Mouse (Mus musculus) CH12F3 (cell line): Measurements from ENCODE around the gene Dab1.

Experiments
- in situ Hi-C: fragments of 300-500 bp; cut with MboI; formaldehyde crosslinking; loops from 2 replicates; pipeline ENCODE4 v1.14.3; 2020; ENCODE audit warnings: low sequenced_read_pairs

The Dab1 gene

DNA sequence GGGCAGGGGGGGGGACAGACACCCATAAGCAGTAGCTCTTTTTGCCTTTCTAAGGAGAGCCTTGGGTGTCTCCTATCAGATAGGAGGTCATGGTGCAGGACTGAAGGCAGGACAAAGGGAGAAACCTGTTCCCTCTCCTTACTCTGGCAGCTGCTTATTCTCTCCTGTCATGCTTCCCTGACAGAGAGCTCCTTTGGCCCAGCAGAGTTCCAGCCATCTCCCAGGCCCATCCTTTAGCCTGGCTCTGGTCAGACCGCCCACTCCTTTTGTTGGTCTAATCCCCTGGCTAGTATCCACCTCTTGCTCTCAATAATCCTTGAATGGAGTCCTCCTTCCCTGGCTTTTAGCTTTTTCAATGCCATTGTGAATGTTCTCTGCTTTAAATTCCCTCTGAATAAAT lies 878.1 kb downstream of the Dab1 start:
- in situ Hi-C loops, result no loop called here

DNA sequence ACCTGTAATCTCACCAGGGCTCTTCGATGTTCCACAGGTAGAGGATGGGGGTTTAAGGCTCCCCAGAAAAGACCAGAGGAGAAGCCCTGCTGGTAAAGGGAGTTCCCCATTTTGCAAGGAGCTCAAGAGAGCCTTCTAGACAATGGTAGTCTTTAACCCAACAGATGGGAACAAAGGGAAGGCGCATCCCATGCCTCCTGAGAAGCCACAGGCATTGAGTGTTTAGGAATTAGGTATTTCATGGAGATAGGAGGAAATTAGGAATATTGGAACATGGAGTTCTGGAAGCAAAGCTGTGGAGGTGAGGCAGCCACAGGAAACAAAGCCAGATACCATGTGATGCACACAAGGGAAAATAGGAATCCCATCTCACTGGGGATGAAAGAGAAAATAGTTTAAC lies 881.0 kb downstream of the Dab1 start:
- in situ Hi-C loops, result no loop called here

DNA sequence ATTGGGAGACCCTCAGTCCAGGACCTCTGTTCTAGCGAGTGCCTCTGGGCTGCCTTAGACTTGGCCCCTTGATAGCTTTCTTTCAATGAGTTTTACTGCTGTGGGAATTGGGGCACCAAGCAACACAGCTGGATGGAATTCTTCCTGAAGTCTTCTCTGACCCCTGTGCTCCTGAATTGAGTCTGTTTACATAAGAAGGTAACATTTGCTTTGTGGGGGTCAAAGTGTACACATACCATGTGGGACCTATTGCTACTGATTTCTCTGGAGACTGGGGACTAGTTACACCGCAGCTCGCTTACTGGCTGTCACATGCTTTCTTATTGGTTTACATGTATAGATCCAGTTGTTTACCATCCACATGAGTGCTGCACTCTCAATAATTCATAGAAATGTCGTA lies 881.5 kb downstream of the Dab1 start:
- in situ Hi-C loops, result no loop called here

DNA sequence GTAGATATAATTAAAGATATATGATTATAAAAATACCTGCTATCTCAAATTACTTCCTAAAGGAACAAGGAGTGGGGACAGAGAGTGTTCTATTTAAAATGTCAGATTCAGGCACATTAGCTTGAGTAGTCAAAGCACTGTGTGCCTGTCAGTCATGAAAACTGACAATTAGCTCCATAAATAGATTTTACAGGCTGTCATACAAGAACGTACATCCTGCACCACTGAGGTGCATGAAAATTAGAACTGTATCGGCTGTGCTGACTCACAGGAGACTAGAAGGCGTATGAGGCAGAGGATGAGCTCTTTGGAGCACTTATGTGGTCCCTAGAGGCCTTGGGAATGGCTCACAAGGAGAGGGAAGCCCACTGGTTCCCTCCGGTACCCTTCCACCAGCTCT lies 882.1 kb downstream of the Dab1 start:
- in situ Hi-C loops, result no loop called here

DNA sequence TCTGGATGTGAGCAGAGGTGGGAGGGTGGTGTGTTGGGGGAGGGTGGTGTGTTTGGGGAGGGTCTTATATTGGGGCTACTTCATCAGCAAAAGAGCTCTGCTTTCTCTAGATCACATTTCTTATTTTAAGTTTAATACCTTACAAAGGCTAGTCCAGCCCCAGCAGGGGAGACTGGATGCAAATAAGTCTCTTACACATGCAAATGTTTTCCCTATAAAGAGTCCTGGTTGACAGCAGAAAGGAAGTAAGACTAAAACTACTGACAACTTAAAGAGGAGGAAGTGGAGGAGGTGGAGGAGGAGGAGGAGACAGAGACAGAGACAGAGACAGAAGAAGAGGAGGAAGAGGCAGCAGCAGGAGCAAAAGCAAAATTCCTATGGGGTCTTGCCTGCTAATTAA lies 885.8 kb downstream of the Dab1 start:
- in situ Hi-C loops, result no loop called here

DNA sequence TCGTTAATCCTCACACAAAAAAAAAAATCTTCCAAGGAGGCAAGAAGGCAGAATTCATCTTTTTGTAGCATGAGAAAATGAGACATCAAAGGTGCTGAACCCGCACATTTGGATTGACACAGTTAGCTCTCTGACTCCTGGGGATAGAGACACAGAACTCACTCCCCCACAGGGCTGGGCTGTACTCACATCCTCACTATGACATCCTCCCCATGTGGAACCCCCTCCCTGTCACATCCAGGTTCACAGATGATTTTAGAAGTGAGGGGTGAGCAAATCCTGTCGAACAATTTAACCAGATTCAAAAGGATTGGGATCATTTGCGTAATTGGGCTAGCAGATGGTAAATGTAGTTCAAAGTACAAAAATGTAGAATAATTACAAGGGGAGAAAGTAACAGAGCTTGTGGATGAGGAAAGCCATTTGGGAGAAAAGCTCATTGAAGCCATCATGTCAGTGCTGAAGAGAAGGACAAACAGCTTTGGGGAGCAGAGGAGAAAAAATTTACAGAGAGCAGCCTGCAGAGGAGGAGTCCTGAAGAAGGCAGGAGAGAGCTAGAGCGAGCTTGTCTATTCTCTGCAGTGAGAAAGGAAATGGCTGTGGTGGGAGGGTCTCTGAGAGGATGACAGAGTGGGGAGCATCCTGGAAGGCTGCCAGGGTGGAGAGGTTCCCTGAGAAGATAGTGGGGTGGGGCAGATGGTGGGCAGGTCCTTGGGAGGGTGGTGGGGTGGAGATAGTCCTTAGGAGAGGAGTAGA lies 890.2 kb downstream of the Dab1 start:
- in situ Hi-C loops, result no loop called here

DNA sequence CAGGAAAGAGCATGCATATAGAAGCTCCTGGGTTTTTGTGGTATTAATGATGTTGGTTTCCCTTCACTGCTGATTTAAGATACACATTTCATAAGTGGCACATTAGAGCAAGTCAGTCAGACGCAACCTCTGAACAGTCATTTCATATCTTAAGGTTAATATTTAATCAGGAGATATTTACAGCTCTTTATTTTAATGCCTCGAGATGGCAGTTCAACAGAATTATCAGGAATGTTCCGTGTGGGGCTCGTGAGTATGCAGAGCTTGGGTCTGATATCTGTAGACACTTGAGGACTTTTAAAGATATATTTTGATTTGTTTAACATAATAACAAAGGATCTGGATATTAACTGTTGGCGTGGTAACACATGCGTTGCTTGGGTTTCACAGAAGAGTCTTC lies 892.7 kb downstream of the Dab1 start:
- in situ Hi-C loops, result no loop called here

DNA sequence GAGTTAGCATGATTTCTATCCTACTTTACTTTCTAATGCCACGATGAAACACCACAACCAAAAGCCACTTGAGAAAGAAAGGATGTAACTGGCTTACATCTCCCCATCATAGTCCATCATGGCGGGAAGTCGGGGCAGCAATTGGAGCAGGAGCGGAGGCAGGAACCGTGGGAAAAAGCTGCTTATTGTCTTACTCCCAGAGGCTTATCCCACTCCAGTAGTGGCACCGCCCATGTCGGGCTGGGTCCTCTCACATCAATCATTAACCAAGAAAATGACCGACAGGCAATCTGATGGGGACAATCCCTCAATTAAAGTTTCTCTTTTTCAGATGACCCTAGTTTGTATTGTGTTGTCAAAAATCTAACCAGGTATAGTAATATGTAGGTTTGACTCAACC lies 893.4 kb downstream of the Dab1 start:
- in situ Hi-C loops, result no loop called here

DNA sequence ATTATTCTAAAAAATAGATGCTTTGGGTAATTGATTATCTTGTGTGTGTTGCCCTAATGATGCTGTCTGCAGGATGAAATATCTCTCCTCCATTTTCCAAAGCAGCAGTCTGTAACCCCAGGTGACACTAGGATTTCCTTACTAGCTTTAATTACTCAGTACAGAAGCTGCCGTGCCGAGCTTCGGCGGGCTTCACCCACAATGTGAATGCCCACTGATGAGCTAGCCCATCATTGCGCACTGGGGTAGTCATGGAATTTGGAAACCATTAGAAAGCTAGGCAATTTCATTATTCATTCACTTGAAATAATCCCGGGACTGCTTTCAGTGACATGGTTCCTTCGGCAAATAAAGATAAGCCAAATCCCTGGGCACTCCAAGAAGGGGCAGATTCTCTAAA lies 894.5 kb downstream of the Dab1 start:
- in situ Hi-C loops, result no loop called here

DNA sequence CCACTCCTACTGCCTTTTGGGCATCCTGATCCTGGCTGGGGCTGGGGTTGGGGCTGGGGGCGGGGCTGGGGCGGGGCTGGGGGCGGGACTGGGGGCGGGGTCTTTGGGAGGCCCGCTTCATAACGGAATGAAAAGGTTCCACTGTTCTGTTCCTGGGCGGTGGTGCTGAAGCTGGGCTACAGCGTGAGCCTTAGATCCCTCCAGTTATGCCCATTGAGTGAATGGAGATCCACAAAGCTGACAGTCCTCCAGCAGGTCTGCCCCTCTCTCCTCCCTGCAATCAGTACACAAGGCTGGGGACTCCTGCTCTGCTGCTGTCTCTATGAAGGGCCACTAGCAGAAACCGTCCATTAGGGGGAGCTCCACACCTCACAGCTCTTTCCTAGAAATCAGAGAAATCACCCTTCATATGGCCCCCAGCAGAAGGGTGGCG lies 895.4 kb downstream of the Dab1 start:
- in situ Hi-C loops, result no loop called here

DNA sequence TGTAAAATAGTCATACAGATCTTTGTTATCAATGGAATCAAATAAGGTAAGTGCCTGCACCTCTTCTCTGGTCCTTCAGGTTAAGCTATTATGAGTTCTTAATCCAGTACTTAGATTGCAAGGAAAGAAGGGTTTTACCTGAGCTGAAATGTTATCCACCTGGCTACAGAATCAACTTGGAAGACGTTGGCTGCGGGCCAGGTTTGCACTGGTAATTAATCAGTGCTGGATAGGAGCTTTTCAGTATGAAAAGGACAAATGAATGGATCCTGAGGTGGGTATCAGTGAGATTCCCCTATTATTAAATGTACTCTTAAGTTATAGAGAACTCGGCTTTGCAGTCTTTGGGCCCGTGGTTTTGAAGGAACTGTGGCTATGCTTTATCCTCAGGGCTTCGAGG lies 896.5 kb downstream of the Dab1 start:
- in situ Hi-C loops, result no loop called here

DNA sequence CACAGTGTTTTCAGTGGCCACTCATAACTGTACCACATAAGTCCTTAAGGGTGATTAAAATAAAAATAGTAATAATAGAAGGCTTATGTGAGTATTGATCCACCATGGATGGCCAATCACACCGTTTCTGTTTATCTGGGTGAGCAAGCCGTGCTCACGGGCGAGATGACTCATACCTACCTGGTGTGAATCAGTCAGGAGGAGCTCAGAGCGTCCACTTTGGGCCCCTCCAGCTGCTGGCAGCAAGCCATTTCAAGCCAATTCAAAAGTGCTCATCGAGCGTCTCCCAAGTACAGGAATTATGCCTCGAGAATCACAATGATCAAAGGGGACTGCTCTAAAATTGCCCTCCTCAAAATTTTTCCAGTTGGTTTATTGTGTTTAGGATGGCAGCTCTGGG lies 903.2 kb downstream of the Dab1 start:
- in situ Hi-C loops, result no loop called here

DNA sequence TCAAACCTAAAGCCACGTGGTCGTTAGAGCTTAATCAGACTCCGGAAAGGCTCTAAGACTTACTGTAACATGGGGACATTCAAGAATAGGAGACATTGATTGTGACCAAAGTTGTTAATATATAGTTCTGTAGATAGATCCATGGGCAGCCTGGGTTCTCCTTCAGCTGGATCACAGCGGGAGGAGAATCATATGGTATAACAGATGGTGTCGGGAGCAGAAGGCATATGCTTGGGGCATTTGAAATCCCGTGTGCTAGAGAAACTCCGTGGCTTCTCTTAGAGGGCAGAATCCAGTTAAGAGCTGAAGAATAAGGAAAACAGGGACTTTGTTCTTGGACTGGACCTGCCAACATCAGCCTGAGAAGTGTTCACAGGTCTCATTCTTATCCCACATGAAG lies 904.6 kb downstream of the Dab1 start:
- in situ Hi-C loops, result no loop called here

DNA sequence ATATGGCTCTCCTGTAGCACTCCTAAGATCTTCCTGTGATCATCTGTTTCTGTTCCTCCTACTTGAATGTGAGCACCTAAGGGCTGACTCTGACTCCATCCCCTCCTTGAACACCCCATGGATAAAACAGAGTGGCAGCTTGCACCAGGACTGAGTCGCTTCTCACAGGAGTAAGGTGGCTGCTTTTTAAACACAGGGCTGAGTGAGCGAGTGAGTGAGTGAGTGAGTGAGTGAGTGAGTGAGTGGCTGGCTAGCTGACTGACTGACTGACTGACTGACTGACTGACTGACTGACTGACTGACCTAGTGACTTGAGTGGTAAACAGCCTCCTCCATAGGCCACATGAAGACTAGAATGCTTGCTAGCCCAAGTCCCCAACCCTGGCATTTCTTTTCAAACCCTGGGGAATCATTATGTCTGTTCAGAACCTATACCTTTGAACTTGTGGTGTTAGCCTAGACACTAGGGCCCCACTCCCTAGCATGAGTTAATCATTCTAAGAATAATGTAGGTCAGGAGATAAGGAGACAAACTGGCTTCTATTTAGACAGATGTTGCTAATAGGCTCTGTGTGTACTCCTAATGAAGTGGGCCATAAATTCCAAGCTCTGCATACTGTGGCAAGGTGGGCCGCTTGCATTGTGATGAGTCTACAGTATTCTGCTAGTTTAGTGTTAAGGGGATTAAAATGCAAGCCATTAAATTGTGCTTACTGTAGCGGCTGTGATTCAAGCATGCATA lies 910.9 kb downstream of the Dab1 start:
- in situ Hi-C loops, result no loop called here

DNA sequence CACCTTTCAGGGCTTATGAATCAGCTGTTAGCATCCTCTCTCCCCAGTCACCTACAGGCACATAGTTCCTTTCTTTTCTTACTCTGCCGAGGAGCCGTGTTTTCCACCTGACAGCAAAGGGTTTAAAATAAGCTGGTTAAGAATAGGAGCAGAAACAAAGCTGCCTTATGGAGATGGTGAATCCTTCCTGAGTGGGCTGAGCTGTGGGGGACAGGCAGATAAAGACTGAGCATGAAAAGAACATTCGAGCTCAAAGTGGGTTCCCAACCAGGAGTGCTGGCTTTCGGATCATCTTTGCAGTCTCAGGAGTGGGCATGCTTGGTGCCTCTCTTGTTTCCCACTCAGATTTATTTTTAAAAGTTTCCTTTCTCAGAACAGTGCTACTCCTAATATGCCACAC lies 913.7 kb downstream of the Dab1 start:
- in situ Hi-C loops, result no loop called here

DNA sequence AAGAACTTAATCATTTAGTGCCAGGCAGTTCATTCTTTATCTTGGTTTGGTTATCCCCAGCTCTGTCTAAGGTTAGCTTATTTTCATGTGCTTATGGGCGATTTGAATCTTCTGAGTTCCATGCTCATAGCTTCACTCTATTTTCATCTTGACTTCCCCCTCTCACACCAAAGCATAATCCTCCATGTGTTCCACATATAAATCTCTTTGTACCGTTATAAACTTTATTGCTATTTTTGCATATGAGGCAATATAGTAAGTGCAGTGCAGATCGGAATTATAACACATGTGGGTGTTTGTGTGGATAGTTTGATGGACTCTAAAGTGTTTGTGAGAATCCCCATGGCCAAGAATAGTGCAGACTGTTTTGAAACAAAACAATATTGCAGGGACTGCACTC lies 919.3 kb downstream of the Dab1 start:
- in situ Hi-C loops, result no loop called here

DNA sequence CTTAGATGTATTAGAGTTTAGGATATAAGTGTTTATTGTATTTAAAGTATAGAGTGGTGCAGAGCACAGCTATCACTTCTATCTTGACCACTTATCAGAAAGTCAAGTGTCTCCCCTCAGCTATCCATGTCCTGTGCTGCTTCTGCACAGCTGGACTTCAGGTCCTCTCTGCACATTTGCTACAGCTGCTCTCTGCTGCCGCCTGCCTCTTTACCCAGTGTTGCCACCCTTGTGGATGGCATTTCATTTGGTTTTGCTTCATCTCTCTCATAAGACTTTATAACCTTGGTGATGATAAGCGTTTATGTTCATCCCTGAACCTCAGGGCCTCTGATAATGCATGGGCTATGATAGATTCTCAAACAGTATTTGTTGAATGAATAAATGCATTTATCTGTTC lies 919.9 kb downstream of the Dab1 start:
- in situ Hi-C loops, result no loop called here

DNA sequence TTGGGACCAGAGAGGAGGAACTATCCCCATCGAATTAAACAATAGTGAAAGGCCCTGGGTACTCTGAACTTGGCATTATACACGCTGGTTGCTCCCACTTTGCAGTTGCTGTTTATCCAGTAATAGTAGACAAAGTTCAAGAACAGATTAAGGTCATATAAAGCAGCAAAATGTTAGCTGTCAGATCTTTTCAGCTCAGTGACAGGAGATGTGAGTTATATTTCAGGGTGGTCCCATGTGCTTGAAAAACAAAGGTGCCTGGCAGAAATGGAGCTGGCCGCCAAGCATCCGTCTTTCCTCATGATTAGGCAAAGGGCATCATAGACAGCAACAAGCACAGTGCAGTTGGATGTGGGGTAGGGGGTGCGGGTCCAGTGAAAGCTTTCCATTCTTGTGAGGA lies 927.9 kb downstream of the Dab1 start:
- in situ Hi-C loops, result no loop called here

DNA sequence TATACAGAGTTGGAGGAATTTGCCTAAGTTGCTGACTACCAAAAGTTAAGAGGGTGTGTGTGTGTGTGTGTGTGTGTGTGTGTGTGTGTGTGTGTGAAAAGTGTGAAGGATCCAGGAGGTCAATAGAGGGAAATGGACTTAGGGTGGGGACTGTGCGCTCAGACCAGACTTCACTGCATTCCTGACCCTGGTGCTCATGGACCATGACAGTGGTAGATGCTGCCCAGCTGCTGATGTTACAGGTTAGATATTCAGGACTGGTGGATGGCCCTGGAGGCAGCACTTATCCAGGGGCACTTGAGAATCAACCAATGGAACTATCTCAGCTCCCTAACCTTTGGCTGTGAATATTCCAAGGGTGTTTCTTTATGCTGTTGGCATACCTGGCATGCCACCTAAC lies 929.1 kb downstream of the Dab1 start:
- in situ Hi-C loops, result no loop called here

DNA sequence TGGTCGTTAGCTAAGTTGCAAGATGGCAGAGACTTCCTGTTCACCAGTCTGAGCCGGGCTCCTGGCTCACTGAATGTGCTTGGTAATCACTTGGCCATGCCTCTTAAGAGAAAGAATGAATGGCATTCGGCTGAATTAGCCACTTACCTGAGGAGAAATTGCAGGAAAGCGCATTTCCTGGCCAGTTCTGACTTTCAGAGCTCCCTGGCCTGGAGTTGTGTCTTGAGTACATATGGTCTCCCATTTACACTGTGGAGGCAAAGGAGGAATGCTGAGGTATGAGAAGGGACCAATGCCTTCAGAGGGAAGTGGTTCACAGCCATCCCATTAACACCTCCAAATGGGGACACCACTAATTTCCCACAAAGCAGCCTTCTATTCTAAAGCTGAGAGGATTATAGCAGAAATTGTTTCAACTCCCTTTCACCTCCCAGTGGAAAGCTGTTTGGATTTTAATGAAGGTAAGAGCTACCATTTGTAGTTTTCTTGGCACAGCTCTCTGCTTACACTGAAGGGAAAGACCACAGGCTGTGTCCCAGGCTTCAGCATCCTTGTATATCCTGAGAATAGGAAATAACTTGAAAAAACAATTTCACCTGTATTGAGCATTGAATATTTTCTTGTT lies 931.5 kb downstream of the Dab1 start:
- in situ Hi-C loops, result no loop called here

DNA sequence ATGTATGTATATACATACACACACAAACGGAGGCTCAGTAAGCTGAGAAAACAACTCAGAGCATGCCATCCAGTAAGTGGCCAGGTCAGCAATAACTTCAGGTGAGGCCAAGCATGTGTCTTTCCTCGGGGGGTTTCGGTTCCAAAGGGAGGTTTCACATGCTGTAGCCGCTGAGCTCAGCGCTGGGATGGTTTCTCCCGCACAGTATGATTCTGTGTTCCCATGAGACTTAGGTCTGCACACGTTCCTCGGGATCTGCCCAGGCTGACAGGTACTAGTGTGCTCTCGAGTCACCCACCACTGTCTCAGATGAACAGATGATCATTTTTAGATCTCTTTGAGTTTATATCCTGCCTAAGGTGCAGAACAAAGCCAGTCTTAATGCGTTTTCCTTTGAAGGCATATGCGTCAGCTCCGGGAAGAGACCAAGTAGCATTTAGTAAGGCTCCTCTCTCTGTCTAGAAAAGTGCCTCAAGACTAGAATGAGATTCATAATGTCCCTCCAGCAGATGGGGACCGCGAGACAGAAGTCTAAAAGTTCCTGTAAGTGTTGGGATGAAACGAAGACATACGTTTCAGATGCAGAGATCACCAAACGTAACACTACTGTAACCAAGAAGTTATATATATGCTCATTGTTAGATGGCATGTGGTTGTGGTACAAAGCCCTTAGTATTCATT lies 932.4 kb downstream of the Dab1 start:
- in situ Hi-C loops, result no loop called here

DNA sequence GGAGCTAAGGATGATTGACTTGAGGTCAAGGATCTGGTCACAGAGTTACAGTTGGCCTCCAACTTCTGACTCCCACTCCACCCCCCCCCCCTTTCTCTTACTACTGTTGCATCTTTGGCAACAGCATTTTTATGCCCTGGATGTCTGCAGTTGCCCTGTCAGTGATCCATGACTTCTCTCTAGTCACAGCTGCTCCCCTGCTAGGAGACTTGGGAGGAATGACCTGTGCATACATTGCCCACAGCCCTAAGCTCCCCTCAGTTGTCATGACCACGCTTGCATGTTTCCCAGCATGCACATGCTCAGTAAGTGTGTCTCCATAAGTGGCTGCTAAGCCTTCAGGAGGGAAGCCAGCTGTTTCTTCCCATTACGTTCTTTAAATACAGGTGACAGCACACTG lies 936.2 kb downstream of the Dab1 start:
- in situ Hi-C loops, result no loop called here
